Mouse (Mus musculus) induced T-regulatory cell, adult 2 months (primary cell): ENCODE data around the gene Nrxn1.

Experiments
- DNase-seq: peaks from one replicate; pipeline ENCODE4 v3.0.0-alpha.2; 2012; ENCODE audit warnings: low read depth

Gene Nrxn1

DNA sequence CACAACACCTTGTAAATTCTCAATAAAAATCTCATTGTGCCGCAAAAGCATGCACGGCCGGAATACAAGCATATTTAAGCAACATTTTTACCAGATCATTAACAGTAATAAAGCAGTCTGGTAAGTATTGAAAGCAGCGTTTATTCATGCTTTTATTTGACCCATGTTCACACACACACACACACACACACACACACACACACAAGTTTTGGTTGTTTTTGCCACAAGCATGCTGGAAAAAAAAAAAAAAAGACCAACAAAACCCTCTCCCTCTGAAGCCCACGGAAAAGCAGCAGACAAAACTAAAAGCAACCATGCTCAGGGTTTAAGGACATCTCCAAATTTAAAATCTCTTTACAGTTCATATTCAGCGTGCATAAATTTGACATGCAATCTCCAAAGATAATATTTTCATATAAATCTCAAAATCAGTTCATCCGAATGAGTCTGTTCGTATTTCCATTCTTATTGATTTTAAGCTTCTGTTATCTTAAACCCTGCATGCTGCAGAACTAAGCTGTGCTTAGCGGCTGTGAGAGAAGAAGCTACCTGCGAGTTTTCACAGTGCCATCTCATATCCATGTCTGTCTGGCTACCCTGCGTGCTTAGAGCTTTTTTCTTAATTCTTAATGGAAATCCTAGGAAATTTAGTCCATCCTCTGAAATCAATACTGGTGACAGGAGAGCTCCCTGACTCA lies 1005.1 kb downstream of the Nrxn1 start:
- DNase-seq = no peak

DNA sequence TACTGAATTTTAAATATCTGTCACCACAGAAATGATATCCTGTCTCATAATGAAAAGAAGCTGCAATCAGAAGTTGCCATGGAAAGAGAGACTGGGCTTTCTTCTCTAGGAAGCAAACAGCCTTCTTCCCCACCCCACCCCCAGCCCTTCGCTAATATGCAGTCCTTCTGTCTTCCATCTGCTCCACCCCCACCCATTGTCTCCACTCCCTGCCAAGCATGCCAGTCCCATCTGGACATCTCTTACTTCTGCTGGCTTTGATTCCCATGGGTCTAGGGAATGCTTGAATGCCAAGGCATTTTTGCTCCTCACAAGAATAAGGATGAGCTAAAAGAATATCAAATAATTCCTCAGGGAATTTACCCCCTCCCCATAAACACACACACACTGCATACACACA lies 1006.0 kb downstream of the Nrxn1 start:
- no peak for DNase-seq

DNA sequence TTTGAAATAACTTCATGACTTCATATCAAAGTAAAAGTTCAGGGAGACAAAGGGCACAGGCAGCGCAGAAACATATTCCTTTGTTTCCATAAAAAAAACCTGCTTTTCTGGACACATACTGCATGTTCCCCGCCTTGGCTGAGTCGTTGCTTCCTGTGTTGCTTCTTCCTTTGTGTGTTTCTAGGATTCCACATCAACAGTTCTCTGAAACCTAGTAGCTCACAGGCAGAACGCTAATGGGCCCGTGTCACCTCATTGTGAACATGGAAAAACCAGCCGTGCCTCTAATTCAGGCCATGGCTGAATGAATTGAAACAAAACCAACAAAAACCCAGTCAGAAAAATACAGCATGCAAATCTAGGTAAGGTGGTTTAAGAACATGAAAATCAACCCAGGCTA lies 1013.9 kb downstream of the Nrxn1 start:
- DNase-seq = no peak

DNA sequence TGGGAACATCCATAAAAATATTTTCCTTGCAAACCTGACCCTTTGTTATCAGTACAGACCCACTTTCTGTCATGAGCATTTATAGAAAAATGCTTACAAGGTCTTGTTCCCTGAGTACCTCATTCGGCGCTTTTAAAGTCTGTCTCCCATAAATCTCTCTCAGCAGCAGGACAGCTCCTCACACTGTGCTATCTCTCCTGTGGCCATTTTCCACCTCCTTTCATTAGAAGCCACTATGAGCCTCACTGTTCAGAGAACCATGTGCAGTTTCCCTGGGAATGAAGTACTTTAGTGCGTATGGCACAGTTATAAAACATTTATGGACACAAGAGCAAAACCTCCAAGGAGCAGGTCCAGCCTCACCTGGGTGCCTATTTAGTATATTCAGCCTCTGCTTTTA lies 1014.4 kb downstream of the Nrxn1 start:
- DNase-seq = no peak

DNA sequence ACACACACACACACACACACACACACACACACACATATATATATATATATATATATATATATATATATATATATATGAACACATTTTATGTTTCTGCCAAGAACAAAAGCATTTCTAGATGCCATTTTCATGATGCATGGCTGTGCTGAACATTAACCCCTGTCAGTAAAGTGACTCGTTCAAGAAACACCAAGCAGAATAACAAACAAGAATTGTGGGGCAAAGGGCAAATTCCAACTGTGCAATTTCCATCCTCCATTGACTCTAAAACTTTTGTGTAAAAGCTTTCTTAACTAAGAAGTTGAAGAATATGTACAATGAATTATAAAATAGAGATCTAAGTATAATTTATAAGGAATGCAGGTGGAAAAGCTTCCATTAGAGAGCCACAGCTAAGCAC lies 1030.0 kb downstream of the Nrxn1 start:
- no peak for DNase-seq

DNA sequence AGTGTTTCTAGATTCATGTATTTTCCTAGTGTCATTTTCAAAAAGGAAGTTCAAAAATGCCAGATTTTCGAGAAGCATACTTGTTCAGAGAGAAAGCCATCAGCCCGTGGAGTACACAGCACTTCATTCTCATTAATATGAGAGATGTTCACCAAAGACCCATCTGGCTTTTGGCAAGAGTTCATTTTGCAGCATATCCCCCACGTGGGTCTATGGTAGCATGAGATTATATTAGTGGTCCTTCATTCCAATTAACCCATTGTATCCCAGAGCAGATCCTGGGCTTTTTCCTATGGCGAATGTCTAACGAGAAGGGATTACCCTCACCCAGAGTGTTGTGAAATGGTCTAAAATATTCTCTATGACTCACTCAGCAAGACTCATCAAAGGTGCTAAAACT lies 1032.0 kb downstream of the Nrxn1 start:
- DNase-seq = no peak

DNA sequence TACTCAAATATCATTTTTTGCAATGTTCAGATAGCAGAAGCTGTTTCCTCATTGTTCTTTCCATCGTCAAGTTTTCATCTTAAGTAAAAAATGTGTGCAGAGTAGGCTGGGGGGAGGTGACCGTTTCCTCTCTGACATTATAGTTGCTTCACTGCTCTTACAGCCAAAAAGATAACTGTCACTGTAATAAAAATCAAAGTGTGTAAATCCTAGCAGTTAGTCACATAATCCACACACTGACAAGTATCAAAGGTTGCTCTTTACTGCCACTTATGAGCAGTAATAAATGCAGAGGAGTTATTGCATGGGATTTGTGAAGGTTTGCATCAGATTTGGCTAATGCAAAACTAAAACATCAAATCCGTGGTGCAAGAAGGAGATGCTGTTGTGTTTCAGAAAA lies 1032.7 kb downstream of the Nrxn1 start:
- DNase-seq = no peak

- DNase-seq = no peak
Observed at GRCm38 (mm10) chr17:90059320-90060111, 1033.4 kb downstream of the Nrxn1 start.

DNA sequence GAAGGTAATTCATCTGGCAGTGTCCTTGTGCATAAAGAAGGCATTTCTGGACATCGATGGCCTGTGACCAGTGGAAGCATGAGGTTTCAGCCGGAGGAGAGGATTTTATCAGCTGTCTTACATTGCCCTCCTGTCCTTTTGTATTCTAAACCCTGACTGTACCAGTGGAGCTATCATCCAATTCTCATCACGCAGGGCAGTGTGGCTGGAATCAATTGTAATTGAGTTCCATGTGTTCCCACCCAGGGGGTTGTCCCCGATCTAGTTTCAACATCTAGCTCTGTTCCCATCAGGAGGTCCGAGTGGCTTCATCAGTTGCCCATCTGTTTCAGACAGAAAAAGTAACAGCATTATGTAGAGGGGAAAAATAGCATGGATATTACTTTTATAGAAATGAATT lies 1038.6 kb downstream of the Nrxn1 start:
- no peak for DNase-seq

DNA sequence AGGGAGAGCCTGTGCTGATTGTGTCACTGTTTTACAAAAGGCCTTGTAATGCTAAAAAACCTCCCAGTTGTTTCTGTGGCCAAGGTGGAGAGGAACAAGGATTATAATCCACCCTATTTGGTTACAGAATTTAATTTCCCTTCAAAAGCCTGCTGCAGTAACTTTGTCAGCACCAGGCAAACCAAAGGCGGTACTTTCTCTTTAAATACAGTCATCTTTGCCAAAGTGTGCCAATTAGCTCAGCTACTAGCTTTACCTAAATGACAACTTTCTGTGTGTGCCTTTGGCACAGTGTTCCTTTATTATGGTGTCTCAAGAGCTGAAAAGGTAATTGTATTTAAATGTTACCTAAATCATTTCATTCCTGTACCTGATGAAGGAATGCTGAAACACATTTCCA lies 1053.6 kb downstream of the Nrxn1 start:
- no peak for DNase-seq

DNA sequence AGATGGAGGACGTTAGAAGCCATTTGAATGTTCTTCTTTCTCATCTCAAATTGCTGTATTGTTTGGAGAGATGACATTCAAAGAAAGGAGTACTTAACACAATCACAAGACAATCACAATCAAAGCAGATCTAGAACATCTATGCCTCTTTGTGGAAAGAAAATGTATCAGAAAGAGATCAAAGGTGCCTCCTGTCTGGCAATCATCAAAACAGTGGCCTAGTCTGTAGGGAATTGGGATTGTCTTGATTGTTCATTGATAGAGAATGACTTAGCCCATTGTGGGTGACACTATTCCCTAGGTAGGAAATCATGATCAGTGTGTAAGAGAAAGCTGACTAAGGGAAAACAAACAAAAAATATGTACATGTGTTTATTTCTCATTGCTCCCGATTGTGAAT lies 1060.5 kb downstream of the Nrxn1 start:
- DNase-seq = no peak

DNA sequence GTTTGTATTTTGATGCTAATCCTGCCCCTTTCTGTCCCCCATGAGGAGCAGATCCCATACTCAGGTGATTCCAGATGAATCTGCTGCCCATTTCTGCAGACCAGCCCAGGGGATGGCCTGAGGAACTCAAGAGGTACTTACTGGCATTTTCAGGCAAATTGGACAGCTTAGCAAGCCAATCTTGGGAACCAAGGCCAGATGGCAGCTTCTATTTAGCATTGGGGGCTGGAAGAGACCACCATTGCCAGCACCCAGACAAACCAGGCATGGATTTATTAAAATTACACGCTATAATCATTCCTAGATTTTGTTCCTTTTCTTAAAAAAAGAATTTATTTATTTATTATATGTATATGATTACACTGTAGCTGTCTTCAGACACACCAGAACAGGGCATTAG lies 1076.2 kb downstream of the Nrxn1 start:
- DNase-seq = no peak

DNA sequence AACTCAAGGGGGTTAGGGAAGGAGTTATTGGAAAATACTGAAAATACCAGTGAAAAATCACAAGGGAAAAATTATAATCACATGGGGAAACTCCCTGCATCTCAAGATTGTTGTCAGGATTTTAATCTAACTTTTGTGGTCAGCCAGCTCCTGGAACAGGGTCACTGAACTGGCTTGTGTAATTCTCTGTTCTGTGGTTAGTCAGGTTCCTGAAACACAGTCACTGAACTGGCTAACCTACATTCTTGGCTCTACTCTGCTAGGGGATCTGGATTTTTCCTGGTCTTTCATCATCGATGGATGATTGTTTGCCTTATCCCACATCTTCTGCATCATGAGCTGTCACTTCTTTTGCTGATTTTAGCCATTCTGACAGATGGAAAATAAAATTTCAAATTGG lies 1081.1 kb downstream of the Nrxn1 start:
- no peak for DNase-seq

GRCm38 (mm10) chr17:90007438-90008109 lies 1085.3 kb downstream of the Nrxn1 start:
- DNase-seq = no peak

- DNase-seq = no peak
Observed at GRCm38 (mm10) chr17:89990651-89991050, 1102.2 kb downstream of the Nrxn1 start.
